Mouse (Mus musculus): ENCODE data around the gene Il17rc.

Il17rc gene

GRCm38 (mm10) chr6:113471297-113471936 lies at the start of gene Il17rc:
TSS of gene Il17rc (plus strand) at chr6:113471427.
- DNase-seq (ENCODE audit: low spot score) = peak; percentile 31

- DNase-seq (ENCODE audit: low spot score) = no peak
Measured at GRCm38 (mm10) chr6:113423000-113423399, 48.2 kb upstream of the Il17rc start.

GRCm38 (mm10) chr6:113424187-113424586 lies 47.0 kb upstream of the Il17rc start:
- no peak for DNase-seq (ENCODE audit: low spot score)

DNA sequence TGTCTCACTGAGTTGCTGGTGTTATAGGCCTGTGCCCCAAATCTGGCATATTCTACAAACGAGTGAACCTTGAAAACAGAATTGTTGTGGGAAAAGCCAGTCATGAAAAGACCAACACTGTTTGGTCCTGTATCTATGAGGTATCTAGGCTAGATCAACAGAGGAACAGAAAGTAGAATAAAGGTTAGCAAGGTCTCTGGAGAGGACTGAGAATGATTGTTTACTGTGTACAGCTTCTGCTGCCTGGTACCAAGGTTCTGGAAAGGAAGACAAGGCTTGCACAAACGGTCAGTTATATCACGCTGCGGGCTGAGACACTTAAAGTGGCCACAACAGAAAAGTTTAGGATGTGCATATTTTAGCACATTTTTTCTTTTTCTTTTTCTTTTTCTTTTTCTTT lies 44.5 kb upstream of the Il17rc start:
- DNase-seq (ENCODE audit: low spot score) = no peak

DNA sequence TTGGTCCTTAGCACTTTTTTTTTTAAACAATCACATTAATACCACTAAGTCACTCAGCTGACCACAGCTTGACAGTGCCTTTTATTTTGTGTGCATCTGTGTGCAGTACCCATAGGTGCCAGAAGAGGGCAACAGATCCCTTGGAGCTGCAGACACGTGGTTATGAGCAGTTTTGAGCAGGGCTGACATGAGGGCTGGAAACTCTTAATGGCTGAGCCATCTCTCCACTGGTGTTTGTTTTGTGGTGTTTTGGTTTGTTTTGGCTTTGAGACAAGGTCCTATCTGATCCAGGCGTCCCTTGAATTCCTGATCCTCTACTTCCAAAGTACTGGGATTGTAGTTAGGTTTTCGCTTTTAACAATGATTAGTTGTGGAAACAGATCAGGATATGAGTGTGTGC lies 43.8 kb upstream of the Il17rc start:
- no peak for DNase-seq (ENCODE audit: low spot score)

GRCm38 (mm10) chr6:113428006-113428405 lies 43.2 kb upstream of the Il17rc start:
- no peak for DNase-seq (ENCODE audit: low spot score)

DNA sequence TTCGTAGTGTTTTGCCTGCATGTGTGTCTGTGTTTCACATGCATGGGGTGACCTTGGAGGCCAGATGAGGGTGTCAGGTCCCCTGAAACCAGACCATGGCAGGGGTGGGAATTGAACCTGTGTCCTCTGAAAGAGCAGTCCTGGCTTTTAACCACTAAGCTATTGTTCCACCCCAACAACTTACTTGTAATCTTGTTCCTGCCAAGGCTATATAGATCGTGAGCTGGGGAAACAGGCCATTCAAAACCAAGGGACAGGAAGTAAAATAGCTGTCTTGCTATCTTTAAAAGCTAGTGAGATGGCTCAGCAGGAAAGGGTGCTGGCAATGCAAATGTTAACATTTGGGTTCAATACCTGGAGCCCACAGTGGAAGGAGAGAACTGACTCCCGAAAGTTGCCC lies 41.3 kb upstream of the Il17rc start:
- DNase-seq (ENCODE audit: low spot score) = no peak

- DNase-seq (ENCODE audit: low spot score) = no peak
Measured at GRCm38 (mm10) chr6:113430846-113431245, 40.4 kb upstream of the Il17rc start.

- DNase-seq (ENCODE audit: low spot score) = no peak
Measured at GRCm38 (mm10) chr6:113431801-113432200, 39.4 kb upstream of the Il17rc start.

DNA sequence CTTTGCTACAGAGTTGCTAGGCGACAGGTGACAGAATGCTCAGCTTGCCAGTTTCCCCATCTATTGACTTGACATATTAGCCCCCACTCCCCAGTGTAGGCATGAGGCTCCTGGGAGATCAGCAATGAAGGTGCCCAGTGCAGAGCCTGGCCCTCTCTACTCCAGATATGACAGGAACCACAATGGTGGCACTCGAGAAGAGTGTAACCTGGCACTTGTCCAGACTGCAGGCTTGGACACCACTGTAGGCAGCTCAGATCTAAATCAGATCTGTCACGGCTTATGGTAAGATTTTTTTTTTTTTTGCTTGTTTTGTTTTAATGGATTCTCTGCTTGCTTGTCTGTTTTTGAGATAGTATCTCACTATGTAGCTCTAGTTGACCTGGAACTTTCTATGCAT lies 37.6 kb upstream of the Il17rc start:
- DNase-seq (ENCODE audit: low spot score) = no peak

- DNase-seq (ENCODE audit: low spot score) = no peak
Measured at GRCm38 (mm10) chr6:113434691-113435090, 36.5 kb upstream of the Il17rc start.

DNA sequence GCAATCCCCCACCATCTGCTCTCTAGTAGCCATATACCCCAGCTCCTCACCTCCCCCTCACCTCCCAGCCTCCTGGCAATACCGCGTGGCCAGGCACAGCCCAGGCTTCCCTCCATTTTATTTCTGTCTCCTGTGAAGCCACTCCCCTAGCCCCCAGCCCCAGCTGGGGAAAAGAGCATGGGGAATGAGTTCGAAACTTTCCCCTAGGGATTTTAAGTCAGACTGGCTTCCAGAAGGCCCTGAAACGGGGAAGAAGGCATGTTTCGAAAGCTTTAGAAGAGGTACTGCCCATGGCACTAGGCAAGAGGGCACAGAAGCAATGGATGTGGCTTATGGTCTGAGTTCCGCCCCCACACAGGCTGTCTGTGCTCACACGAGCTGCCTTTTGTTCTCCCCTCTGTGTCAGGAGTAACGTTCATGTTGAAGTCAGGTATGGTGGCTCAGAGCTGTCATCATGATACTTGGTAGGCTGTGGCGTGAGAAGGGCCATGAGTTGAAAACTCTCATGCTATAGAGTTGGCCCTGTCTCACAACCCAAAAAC lies 35.5 kb upstream of the Il17rc start, which contains the start of gene Cidec:
Cidec (minus strand) TSS at position 97 of the 542 bp plus-strand sequence.
- DNase-seq (ENCODE audit: low spot score) = no peak

DNA sequence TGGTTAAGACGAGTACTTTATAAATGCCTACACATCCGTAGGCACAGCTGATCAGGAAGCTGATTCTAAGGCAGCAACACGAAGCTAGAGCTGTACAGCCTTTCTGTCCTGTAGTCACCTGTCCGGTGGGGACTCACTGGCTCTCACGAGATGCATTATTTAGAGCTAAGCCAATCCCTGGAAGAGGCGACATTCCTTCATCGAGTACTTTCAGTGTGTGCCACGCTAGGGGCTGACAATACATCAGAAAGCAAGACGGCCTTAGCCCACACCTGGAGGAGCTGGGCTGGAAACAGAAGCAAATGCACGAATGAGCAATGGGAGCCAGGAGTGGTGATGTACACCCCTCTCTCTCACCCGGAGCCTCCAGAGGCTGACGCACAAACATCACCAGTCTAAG lies 34.1 kb upstream of the Il17rc start:
- no peak for DNase-seq (ENCODE audit: low spot score)

DNA sequence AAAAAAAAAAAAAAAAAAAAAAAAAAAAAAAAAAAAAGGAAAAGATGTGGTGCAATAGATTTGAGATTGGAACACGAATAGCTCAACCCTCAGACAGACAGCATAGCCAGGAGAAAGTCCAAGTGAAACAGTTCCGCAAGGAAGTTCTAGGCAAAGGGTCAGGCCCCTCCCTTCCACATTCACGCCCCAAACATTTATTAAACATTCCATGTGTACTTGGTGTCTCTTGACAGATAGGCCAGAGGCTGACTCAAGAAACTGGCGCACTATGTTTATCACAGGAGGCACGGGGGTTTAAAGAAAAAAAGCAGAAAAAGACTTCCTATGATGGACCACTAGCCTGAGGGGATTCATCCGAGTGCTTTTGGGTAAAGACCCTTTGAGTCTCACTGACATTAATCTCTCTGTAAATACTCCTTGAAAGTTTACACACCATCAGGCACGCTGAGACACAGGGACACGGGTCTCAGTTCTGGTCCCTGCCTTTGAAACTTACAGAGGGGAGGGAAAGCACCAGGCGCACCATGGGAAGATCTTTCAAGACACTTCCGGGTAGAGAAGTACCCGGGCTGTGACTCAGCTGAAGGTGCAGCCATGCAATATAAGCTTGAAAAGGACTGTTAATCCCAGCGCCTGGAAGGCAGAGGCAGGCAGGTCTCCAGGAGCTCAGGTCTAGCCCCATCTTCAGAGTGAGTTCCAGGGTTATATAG lies 32.4 kb upstream of the Il17rc start:
- DNase-seq (ENCODE audit: low spot score) = no peak

- DNase-seq (ENCODE audit: low spot score) = no peak
Measured at GRCm38 (mm10) chr6:113440686-113441085, 30.5 kb upstream of the Il17rc start.

DNA sequence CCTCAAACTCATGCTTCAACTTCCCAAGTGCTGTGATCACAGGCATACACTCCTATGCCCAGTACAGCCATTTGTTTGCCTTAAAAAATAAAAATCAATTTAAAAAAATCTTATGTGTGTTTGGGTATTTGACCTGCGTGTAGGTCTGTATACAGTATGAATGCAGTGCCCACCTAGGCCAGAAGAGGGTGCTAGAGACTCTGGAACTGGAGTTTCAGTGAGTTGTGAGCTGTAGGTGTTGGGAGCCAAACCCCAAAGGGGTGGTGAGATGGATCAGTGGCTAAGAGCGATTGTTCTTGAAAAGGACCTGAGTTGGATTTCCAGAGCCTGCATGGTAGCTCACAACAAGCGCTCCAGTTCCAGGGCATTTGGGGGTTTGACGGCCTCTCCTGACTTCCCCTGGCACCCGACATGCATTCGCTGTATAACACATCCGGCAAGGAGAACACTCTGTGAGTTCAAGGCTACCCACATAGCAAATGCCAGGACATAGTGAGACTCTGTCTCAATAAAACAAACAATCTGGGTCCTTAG lies 30.0 kb upstream of the Il17rc start:
- no peak for DNase-seq (ENCODE audit: low spot score)

GRCm38 (mm10) chr6:113442087-113442441 lies 29.2 kb upstream of the Il17rc start:
- no peak for DNase-seq (ENCODE audit: low spot score)

GRCm38 (mm10) chr6:113442442-113443090 lies 28.7 kb upstream of the Il17rc start, which contains the start of gene Jagn1:
TSS of gene Jagn1 (plus strand) at chr6:113442569.
- peak; percentile 97 for DNase-seq (ENCODE audit: low spot score)

DNA sequence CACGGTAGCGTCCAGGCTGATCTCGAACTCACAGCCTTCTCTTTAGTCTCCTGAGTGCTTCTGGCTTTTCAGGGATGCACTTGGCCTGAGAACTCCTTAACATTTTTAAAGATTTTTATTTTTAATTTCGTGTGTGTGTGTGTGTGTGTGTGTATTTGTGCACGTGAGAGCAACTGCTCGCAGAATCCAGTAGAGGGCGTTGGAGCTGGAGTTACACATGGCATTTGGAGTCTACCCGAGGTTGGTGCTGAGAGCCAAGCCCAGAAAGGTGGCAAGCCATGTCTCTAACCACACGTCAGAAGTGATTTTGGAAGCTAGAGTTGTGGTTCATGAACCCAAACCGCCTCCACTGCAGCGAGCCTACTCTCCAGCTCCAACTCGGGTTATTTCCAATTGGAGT lies 28.1 kb upstream of the Il17rc start:
- no peak for DNase-seq (ENCODE audit: low spot score)

- no peak for DNase-seq (ENCODE audit: low spot score)
Measured at GRCm38 (mm10) chr6:113444207-113444965, 26.8 kb upstream of the Il17rc start.

GRCm38 (mm10) chr6:113447639-113448038 lies 23.6 kb upstream of the Il17rc start:
- DNase-seq (ENCODE audit: low spot score) = no peak

GRCm38 (mm10) chr6:113451839-113452238 lies 19.4 kb upstream of the Il17rc start:
- no peak for DNase-seq (ENCODE audit: low spot score)
